Mouse (Mus musculus) brain, embryonic 18.5 days (tissue): ENCODE measurements around the gene Sprr3.
"Not testable (repeated sequence)": the region's sequence is repeated elsewhere in the genome, so short reads cannot be mapped to it uniquely, and the experiment has no call there.

Experiments used
- DNase-seq: peaks from one replicate; pipeline ENCODE4 v3.0.0-alpha.2; 2012; ENCODE audit warnings: low read depth, low spot score

Gene Sprr3

GRCm38 (mm10) chr3:92458620-92459019 is at the start of gene Sprr3:
TSS of gene Sprr3 (minus strand) at chr3:92458720.
- no peak for DNase-seq

- no peak for DNase-seq
These were observed 49.7 kb upstream of the Sprr3 start for GRCm38 (mm10) chr3:92508185-92508584.

GRCm38 (mm10) chr3:92503528-92503927 is 45.0 kb upstream of the Sprr3 start:
- no peak for DNase-seq

- no peak for DNase-seq
These were observed 41.9 kb upstream of the Sprr3 start, which contains the start of gene Sprr4 for GRCm38 (mm10) chr3:92500393-92500792. TSS of gene Sprr4 (minus strand) at chr3:92500493.

- not testable (repeated sequence) for DNase-seq
These were observed 31.7 kb upstream of the Sprr3 start for GRCm38 (mm10) chr3:92490262-92490661.

- no peak for DNase-seq
These were observed 27.8 kb upstream of the Sprr3 start for GRCm38 (mm10) chr3:92486307-92486706.

- DNase-seq = no peak
These were observed 27.3 kb upstream of the Sprr3 start, which contains the start of gene Sprr1a for GRCm38 (mm10) chr3:92485863-92486262. TSS of gene Sprr1a (minus strand) at chr3:92485895.

GRCm38 (mm10) chr3:92481249-92481648 is 22.7 kb upstream of the Sprr3 start:
- DNase-seq = not testable (repeated sequence)

GRCm38 (mm10) chr3:92470111-92470510 is 11.6 kb upstream of the Sprr3 start:
- no peak for DNase-seq

- DNase-seq = no peak
These were observed 8.9 kb upstream of the Sprr3 start for GRCm38 (mm10) chr3:92467424-92467823.

- DNase-seq = no peak
These were observed 8.1 kb upstream of the Sprr3 start for GRCm38 (mm10) chr3:92466576-92466975.

GRCm38 (mm10) chr3:92455151-92455550 is 3.4 kb downstream of the Sprr3 start:
- DNase-seq = no peak

GRCm38 (mm10) chr3:92440177-92440576 is 18.3 kb downstream of the Sprr3 start:
- DNase-seq = no peak

- DNase-seq = no peak
These were observed 19.8 kb downstream of the Sprr3 start, which contains the start of gene Sprr1b for GRCm38 (mm10) chr3:92438689-92439088. TSS of gene Sprr1b (minus strand) at chr3:92438789.

- DNase-seq = no peak
These were observed 26.2 kb downstream of the Sprr3 start, which contains the start of gene Sprr2k for GRCm38 (mm10) chr3:92432282-92432681. TSS of gene Sprr2k (plus strand) at chr3:92432582.

GRCm38 (mm10) chr3:92429323-92429722 is 29.2 kb downstream of the Sprr3 start, which contains the start of gene Gm9774:
TSS of gene Gm9774 (minus strand) at chr3:92429423.
- no peak for DNase-seq

GRCm38 (mm10) chr3:92417782-92418181 is 40.7 kb downstream of the Sprr3 start, which contains the start of gene Sprr2j-ps:
TSS of gene Sprr2j-ps (plus strand) at chr3:92418082.
- no peak for DNase-seq

- DNase-seq = no peak
These were observed 50.8 kb downstream of the Sprr3 start, which contains the start of gene Sprr2i for GRCm38 (mm10) chr3:92407691-92408090. TSS of gene Sprr2i (plus strand) at chr3:92407991.
